Mouse (Mus musculus) bone marrow macrophage, adult 2 months (primary cell): ENCODE measurements at regions not wholly inside any gene's neighbourhood (a gene's known extent, or its start where the extent isn't known, plus 50 kb on each side); places are given as distances from the start of the nearest gene placed in this dataset.

Experiments
- H3K27ac ChIP-seq: 2 replicates; pipeline ENCODE4 v1.5.1; 2012; ENCODE audit warnings: low read depth, low read length; ENCODE audit not compliant: insufficient read depth
- H3K4me1 ChIP-seq: 2 replicates; pipeline ENCODE4 v1.6.1; 2012; ENCODE audit warnings: low read length; ENCODE audit not compliant: control insufficient read depth, insufficient read depth
- H3K4me3 ChIP-seq: 2 replicates; pipeline ENCODE4 v1.5.1; 2012; ENCODE audit warnings: mild to moderate bottlenecking, low read length, moderate library complexity; ENCODE audit not compliant: insufficient read depth
- CTCF ChIP-seq: IDR thresholded peaks from 2 replicates; pipeline ENCODE4 v1.5.1; 2012; ENCODE audit warnings: low read depth, mild to moderate bottlenecking, low read length, moderate library complexity
- POLR2A ChIP-seq: IDR thresholded peaks from 2 replicates; pipeline ENCODE4 v1.6.1; 2012; ENCODE audit warnings: mild to moderate bottlenecking, low read depth, low read length, borderline replicate concordance

DNA sequence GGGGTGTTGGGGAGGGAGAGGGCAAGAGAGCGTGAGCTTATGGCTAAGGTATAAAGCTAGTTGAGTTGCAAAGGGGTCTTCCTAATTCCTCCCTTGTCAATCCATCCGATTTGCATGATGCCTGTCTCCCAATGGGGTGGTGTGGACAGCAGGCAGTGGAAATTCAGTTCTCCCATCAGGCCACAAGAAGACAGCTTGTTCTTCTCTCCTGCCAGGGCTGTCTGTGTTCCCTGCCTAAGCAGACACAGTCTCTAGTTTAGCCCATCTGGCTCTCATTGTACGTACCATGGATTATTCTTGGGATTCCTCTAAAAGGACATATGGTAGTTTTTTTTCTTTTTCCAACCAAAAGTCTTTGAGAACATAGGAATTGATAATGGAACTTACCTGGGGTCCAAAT is 168.4 kb upstream of the Gk2 start:
- Histone ChIP-seq H3K27ac (no peak overlapping the region), H3K4me3 (no peak overlapping the region), H3K4me1 (no peaks in the 10 kb centered on the region)
- TF ChIP-seq POLR2A, result no peak
- TF ChIP-seq CTCF, result no peak

DNA sequence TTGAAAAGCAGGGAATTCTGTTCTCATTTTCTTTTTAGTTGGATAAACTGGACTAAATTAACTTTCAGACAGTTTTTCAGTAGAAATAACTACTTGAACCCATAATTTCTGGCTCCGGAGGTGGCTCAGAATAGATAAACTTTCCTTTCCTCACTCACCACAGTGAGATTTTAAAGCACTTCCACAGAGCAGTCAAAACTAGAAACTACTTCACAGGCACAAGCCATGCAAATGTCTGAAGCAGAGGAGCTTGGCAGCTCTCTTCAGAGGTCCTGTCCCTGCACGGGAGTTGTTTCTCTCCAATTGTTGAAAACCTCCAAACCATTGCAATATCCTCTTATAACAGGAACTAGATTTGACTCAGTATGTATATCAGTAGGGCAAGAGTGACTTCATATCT is 163.1 kb upstream of the Gk2 start:
- Histone ChIP-seq H3K4me1 (no peaks in the 10 kb centered on the region), H3K27ac (no peak overlapping the region), H3K4me3 (no peak overlapping the region)
- no peak for TF ChIP-seq POLR2A
- no peak for TF ChIP-seq CTCF

DNA sequence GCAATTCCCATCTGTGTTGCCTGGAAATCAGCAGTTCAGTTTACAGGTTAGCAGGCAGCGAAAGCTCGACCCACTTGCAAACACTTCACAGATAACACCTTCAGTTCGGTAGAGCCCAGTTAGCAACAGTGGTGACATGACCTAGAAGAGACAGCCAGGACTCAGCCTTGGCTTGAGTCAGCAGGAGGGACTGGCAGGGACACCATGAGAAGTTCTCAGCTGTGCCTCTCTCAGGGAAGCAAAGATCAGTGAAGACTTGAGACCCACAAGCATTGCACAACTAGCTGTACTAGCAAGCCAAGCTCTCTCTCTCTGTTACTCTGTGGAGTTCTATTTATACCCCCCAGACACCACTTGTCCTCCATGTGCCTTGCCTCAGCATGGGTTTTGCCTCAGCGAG is 161.6 kb upstream of the Gk2 start:
- TF ChIP-seq CTCF (no peak), POLR2A (no peak)
- no peak overlapping the region for H3K4me3 ChIP-seq
- no peak overlapping the region for H3K27ac ChIP-seq
- H3K4me1 ChIP-seq, result no peaks in the 10 kb centered on the region

DNA sequence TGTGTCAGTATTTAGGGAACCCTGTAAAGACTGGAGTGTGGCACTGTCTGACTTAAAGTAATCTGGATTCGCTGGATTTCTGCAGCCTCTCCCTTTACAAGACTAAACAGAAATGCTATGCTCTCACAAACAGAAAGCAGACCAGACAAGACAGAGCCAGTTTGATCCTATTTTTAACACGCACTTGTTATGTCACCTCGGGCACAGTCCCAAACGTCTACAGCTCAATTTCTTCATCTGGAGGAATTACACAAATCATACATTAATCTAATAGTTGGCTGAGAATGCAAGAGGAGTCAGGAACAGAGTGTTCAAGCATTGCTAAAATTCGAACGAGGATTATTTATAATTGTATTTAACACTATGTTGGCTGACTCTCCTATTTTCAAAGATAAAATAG is 145.4 kb upstream of the Gk2 start:
- TF ChIP-seq POLR2A, result no peak
- no peak overlapping the region for H3K4me3 ChIP-seq
- no peak overlapping the region for H3K27ac ChIP-seq
- H3K4me1 ChIP-seq, result no peaks in the 10 kb centered on the region

DNA sequence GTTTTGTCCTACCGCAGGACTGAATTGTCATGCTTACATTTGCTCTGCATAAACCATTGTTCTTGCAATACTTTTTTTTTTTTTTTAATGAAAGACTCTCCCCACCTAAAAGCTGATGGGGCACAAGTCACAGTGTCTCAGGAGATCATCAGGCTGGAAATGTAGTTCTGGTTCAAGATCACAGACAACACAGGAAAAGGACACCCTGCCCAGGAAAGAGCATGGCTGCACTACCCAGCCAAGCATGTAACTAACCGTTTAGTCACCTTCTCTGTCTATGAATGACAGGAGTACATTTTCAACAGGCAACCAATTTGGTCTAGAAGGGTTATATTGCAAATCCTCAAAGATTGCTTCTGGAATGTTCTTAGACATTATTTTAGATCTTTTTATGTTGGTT is 144.6 kb upstream of the Gk2 start:
- no peak overlapping the region for H3K27ac ChIP-seq
- H3K4me3 ChIP-seq, result no peak overlapping the region
- TF ChIP-seq POLR2A (no peak), CTCF (no peak)
- no peaks in the 10 kb centered on the region for H3K4me1 ChIP-seq

DNA sequence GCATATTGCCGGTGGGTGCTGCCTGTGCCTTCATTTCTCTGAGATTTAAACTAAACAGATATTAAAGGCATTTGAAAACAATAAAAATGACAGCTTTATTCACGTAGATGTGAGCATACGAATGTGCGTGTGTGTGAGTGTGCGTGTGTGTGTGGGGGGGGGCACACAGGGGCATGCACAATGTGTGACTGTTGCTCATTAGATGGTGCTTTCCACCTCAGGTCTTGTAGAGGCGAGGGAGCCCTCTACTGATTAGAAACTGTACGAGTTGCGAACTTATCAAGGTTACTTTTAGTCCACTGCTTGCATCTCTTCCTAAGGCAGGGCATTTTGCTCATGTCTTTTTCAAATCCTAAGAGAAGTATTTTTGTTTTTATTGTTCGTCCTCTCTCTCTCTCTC is 141.9 kb upstream of the Gk2 start:
- no peak for TF ChIP-seq POLR2A
- Histone ChIP-seq H3K27ac (no peak overlapping the region), H3K4me3 (no peak overlapping the region), H3K4me1 (no peaks in the 10 kb centered on the region)

DNA sequence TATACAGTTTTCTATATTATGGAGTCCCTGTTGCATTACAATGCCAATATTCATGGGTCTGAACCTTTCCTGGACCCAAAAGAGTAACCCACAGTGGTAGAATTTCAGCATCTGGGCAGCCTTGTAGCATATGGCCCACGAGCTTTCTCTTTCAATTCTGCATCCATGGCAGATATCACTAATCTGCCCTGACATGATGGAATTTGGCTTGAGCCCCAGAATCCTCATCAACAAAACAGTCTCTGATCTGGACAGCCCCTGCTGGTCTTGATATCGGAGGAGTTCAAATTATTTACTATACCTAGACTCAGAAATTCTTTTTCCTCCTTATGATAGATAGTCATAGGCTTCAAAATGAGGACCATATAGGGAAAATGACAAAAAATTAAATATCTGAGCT is 139.1 kb upstream of the Gk2 start:
- Histone ChIP-seq H3K4me3 (no peak overlapping the region), H3K4me1 (no peaks in the 10 kb centered on the region), H3K27ac (no peak overlapping the region)
- TF ChIP-seq CTCF (no peak), POLR2A (no peak)

DNA sequence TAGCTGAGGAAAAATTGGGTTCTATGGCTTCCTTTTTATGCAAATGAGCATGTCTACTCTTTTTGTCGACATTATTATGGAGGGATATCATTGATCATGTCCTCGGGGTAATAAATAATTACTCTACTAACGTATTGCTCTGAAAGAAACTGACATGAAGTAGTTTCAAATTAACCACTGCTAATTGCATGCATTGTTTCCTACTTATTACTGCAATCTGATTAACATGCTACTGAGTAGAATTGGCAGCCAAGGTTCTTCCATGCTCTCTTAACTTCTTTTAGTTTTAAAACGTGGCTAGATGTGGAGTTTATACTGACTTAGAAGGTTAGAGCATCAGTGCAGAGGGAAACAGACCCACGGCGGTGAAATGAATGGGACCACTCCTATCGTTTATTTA is 137.3 kb upstream of the Gk2 start:
- Histone ChIP-seq H3K4me1 (no peaks in the 10 kb centered on the region), H3K27ac (no peak overlapping the region), H3K4me3 (no peak overlapping the region)
- TF ChIP-seq CTCF, result no peak
- no peak for TF ChIP-seq POLR2A

DNA sequence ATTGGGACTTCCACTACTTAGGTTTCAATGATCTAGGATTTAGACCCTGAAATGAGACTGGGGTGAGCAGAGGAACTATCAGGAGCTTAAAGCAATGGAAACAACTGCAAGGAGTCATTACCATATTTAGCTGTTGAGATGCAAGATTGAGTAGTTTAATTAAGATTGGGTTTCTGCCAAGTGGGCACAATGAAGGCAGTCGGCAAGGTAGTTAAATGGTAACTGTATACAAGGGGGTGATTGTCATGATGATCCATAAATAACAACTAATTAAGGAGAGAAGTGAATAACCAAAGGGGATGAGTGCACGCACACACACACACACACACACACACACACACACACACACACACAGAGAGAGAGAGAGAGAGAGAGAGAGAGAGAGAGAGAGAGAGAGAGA is 125.7 kb upstream of the Gk2 start:
- no peak overlapping the region for H3K27ac ChIP-seq
- no peak for TF ChIP-seq POLR2A
- no peak for TF ChIP-seq CTCF

DNA sequence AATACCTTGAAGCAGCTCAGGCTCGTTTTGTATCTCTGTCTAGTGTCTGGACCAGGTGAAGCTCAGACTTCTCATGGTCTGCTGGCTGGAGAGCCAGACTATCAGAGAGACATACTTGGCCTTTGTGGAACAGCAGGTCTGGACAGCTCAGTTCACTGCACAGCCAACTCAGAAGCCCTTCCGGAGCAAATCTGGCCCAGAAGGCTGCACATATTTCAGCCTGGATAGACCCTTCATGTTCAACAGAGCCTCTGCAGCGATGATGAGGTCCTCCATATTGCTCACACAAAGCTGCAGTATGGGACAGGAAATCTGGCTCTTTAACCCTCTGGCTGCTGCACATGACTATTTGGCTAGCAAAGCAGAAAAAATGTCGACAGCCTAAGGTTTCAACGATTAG is 108.7 kb upstream of the Gk2 start:
- Histone ChIP-seq H3K4me3 (no peak overlapping the region), H3K4me1 (no peaks in the 10 kb centered on the region), H3K27ac (no peak overlapping the region)
- TF ChIP-seq POLR2A (no peak), CTCF (no peak)

More for the DNA sequence above, 125.7 kb upstream of the Gk2 start:
- Histone ChIP-seq H3K4me3 (no peak overlapping the region), H3K4me1 (no peaks in the 10 kb centered on the region)

DNA sequence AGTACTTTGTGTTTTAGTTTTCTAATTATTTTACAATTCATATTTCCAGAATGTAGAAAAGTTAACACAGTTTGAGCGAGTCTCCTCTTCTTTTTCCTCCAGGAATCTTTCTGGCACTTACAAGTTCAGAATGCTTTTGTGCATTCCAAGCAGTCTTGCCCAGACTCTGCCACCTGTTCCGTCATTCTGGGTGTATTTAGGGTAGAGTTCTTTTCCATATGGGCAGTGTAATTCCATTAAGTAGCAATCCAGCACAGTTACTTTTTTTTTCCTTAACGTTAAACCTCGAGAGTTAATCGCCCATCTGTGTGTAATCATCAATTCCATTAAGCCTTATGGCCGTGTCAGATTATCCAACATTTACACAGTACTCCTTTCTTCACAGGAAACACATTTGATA is 106.9 kb upstream of the Gk2 start:
- no peak for TF ChIP-seq POLR2A
- no peak for TF ChIP-seq CTCF
- Histone ChIP-seq H3K27ac (no peak overlapping the region), H3K4me3 (no peak overlapping the region), H3K4me1 (no peaks in the 10 kb centered on the region)
